Mouse (Mus musculus) cerebellum, postnatal 14 days (tissue): ENCODE measurements around the gene Iqcf3.
A peak's percentile ranks its signal among the peaks of the same experiment; 100 is the strongest.
"Not testable (repeated sequence)": the region's sequence is repeated elsewhere in the genome, so short reads cannot be mapped to it uniquely, and the experiment has no call there.

Source experiments
- DNase-seq, 2 experiments: peaks; one replicate each; pipeline ENCODE4 v3.0.0; 2021; ENCODE audit warnings: mixed read lengths in 2 of 2

The Iqcf3 gene

DNA sequence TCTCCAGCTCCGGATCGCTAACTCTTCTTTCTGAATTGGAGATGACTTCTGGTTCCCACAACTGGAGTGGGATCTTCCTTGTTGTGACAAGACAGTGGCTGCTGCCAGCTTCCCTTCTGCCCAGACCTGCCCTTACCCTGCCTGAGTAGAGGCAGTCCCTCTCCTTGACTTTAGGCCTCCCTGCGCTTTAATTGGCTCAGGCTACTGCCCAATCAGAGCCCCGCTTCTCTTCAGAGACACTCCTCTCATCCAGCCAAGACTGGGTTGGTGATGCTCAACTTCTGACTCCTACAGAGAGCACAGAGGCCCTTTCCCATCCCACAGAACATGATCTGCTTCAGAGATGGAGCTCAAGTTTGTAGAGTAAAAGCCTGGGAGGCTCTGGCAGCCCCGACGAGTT is 57.2 kb downstream of the Iqcf3 start:
- DNase-seq: no peak

DNA sequence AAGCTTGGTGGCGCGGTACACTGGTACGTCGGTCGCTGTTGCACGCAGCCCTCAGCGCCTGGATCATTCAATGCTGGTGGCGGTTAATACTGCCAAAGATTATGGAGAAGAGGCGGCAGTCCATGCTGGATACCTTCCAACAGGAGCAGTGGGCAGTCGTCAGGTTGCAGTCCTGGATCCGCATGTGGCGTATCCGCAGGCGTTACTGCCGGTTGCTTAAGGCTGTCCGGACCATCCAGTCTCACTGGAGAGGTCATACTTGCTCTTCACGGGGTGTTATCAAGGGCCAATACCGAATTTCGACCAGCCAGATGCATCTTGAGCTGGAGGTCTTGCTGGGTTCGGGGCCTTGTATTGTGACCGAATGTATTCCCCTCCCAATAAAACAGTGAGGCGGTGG is 59.6 kb downstream of the Iqcf3 start:
- DNase-seq: no peak

DNA sequence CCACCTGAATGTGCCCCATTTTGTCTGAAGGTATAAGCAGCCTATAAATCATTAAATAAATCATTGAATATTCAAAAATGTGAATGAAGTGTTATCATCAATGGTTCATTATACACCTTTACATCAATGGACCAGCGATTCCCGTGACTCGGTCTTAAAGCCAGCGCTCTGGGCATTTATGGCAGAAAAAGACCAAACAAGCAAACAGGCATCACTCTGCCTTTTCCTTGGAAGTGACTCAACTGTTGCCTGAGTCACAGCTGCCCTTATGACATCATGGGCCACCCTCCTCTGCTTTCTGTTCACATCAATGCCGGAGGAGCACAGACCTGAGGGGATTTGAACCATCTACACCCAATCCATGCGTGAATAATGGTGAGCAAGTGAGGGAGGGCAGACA is 61.8 kb downstream of the Iqcf3 start, which contains the start of gene Iqcf1:
Gene Iqcf1, plus strand, starts transcription at position 301 of the 400 bp plus-strand sequence.
- no peak for DNase-seq

DNA sequence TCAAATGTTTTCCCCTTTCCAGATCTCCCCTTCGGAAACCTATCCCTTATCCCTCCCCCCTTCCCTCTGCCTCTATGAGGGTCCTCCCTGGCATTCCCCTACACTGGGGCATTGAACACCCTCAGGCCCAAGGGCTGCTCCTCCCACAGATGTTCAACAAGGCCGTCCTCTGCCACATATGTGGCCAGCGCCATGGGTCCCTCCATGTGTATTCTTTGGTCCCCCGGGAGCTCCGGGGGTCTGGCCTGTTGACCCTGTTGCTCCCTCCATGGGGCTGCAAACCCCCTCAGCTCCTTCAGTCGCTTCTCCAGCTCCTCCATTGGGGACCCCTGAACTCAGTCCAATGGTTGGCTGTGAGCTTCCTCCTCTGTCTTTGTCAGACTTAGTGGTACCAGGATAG is 73.8 kb downstream of the Iqcf3 start:
- not testable (repeated sequence) for DNase-seq

DNA sequence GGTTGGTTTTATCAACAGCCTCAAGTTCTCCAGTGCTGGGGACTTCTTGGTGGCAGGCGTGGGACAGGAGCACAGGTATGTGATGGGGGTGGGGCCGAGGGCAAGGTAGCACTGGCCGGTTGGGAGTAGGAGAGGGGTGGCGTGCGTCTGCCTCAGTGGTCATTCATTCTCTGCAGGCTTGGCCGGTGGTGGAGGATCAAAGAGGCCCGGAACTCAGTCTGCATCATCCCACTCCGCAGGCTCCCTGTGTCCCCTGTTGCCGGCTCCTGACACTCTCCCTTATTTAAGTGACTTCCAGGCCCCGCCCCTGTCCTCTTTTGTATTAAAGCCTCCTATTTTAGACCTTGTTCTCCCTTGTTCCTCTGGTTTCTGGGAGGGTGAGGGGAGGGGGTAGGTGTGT is 76.4 kb downstream of the Iqcf3 start:
- no peak for DNase-seq

DNA sequence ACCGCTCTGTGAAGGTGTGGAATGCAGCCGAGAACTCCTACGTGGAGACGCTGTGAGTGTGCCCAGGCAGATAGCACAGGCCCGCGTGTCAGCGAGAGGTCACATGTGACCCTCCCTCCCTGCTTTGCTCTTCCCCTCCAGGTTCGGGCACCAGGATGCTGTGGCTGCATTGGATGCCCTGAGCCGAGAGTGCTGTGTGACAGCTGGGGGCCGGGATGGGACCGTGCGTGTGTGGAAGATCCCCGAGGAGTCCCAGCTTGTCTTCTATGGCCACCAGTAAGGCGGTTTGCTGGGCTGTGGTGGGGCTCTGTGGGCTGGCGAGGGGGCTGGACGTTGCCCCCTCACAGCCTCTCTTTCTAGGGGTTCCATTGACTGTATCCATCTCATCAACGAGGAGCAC is 77.8 kb downstream of the Iqcf3 start:
- no peak for DNase-seq

DNA sequence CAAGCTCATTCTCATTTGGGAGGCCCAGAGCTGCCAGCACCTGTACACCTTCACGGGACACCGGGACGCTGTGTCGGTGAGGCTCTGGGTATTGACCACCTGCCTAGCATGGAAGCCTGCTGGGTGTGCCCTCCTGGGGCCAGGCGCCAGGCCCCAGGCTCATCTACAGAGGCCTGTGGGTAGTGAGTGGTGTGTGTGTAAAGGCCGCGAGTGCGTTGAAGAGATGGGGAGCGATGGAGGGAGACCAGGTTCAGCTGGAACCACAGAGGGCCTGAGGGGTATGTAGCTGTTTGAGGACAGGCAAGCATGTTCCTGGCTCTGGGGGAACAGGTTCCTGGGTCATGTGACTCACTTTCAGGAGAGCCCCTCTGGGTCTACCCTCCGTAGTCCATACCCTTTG is 78.3 kb downstream of the Iqcf3 start:
- DNase-seq: no peak

DNA sequence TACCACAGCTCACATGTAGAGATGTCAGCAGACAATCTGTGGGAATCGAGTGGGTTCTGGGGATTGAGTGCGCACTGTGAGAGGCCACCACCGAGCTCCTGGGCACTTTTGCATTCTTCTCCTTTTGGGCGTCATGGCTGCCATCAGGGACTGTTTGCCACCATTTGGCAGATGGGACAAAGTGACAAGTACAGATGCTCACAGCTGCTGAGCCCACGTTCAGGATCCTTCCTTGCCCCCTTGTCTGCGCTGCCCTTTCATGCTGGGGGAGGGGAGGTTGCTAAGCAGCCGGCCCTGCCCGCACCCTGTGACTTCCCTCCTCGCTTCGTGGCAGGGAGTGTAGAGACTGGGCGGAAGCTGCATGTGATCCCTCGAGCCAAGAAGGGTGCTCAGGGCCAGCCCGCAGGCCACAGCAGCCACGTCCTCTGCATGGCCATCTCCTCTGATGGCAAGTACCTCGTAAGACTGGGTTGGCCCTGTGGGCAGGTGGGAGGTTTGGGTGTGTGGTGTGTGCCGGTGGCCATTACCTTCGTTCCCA is 78.8 kb downstream of the Iqcf3 start:
- DNase-seq: no peak

DNA sequence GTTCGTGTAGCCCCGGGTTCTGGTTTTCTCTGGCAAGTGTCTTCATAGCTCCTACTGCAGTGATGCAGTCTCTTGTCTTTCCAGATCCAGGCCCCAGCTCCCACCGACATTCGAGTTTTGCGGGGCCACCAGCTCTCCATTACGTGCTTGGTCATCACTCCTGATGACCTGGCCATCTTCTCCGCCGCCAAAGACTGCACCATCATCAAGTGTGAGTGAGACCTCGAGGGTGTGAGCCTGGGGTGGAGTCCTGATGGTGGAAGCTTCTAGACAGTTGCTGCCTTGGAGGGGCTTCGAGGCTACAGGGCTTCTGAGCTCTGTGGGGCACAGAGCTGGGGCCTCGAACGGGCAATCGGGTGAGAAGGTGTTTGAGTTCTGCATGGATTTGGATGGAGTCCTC is 79.8 kb downstream of the Iqcf3 start:
- no peak for DNase-seq

DNA sequence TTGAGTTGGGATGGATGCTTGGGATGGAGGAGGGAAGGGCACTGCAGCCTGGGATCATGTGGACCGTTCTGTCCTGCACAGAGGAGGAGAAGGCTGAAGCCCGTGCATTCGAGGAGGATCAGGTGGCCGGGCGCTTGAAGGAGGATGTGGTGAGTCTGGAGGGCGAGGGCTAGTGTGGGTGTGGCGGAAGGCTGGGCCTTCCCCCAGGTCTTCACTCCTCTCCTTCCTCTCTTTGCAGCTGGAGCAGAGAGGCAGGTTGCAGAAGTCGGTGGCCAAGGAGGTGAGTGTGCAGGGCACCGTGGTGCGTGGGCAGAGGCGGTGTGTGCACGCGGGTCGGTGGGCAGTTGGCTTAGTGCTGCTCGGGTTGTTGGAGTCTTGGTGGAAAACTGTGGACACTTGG is 80.4 kb downstream of the Iqcf3 start:
- no peak for DNase-seq

DNA sequence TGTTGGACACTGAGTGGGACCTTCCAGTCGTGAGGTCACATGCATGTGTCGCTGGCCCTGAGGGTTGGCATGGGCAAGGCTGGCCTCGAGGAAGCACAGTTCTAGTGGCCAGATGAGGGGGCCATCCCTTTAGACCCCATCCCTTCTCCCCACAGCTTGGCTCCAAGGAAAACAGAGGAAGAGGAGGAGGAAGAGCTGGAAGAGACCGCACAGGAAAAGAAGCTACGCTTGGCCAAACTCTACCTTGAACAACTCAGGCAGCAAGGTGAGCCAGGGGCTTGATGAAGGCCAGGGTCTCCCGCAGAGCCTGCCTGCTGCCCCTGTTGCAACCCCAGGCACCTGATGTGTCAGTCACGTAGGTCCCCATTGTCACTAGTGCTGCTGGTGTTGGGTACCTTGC is 80.9 kb downstream of the Iqcf3 start:
- DNase-seq: no peak

DNA sequence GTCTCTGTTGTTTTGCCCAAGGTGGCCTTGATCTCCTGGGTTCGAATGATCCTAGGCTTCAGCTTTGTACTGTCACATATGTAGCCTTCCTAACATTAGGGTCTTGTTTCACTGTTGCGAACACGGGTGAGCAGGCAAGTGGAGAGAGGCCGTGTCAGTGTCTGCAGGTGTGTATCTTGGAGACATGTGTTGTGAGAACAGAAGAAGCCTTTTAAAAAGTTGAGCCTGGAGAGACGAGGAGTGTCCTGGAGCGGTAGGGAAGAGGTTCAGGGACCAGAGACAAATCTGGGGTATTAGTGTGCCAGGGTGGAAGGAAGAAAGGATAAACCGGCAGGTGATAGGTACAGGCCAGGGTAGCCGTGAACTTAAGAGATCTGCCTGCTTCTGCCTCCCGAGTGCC is 83.3 kb downstream of the Iqcf3 start:
- DNase-seq: no peak

DNA sequence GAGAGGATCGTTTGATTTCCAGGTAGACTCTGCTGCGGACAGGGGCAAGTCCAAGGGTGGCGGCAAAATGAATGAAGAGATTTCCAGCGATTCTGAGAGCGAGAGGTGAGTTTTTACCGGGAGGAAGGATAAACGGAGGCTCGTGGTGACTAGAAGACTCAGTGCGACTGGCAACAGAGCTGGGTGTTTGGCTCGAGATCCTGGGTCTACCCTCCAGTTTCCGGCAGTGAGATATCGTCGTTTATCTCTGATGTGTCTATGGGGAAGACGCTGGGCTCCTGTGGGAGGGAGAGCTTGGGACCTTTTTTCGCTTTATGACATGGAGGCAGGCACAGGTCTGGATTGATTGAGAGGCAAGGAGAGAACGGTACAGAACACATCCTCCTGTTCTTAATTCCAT is 83.8 kb downstream of the Iqcf3 start:
- DNase-seq: no peak

DNA sequence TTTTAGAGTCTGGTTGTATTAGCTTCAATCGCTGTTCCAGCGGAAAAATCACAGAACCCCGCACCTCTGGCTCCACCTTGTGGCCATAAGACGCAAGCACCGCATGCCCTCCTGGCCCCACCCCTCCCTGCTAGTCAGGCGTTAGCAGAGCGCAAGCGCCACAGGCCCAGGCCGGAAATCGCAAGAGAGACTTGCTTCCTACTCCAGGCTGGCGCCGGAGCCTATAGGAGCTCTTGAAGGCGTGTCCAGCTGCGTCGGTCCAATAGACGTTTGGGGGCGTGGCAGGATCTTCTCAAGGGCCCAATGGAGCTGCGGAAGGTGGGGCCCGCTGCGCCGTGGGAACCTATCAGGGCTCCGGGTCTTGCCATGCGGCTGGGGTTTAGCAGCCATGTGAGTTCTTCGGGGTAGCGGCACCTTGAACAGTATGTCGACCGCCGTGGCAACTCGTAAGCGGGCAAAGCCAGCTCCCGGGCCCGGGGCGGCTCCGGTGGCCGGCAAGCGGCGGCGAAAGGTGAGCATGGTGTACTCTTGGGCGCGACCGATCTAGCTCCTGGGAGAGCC is 84.4 kb downstream of the Iqcf3 start, which contains the start of gene Parp3:
Gene Parp3, minus strand, starts transcription at position 26 of the 561 bp plus-strand sequence.
- DNase-seq: peak; percentile 98 to 99

DNA sequence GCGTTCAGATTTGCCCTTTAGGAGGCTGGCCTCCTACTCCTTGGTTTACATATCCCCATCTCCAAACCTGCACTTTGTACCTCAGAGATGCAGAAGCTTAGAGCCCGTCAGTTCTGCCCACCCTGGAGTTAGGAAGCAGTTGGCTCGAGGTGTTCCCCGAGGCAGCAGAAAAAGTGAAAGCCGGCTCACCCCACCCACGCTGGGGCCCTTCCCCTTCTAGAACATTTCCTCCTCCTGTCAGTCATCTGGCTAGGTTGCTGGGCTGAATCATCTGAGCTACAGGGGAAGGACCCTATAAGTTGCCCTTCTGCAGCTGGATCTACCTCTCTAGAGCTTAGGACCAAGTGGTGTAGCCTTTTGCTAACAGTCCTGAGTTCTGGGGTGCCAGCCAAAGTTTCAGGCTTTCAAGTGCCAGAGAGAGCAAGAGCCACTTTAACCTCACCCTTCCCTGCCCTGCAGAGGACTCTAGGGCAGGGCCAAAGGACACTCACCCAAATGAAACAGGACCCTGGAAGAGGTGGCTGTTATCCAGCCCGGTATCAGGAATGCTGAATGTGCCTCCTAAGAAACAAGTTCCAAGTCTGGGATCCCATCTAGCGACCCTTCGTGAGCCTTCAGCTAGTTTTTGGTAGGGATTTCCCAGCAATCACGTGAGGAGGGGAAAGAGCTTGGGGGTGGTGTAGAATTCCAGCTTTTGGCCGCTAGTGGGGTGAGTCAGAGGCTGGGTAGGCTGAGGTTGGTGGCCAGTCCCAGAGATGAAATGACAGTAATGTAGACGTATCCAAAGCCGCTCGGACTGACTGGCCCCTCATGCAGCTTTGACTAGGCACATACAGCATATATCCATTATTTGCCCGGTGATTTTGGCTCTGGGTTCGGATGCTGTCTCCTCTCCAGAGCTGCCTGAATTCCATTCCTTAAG is 85.2 kb downstream of the Iqcf3 start:
- DNase-seq: peak in 1 of 2 experiments; percentile 48

DNA sequence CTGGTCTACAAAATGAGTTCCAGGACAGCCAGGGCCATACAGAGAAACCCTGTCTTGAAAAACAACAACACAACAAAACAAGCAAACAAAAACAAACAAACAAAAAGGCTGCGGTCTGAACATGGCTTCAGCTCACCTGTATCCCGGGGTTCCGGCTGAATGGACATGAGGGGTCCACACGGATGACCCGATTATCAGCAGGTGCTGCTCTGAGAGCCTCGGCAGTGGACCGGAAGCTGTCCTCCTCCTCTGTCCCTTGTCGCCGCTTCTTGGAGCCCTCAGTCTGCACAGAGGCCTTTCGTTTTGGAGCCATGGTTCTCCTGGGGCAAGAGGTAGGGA is 85.8 kb downstream of the Iqcf3 start, which contains the start of gene Rrp9:
Gene Rrp9, plus strand, starts transcription at position 301 of the 339 bp plus-strand sequence.
- DNase-seq: peak in 1 of 2 experiments; percentile 18

DNA sequence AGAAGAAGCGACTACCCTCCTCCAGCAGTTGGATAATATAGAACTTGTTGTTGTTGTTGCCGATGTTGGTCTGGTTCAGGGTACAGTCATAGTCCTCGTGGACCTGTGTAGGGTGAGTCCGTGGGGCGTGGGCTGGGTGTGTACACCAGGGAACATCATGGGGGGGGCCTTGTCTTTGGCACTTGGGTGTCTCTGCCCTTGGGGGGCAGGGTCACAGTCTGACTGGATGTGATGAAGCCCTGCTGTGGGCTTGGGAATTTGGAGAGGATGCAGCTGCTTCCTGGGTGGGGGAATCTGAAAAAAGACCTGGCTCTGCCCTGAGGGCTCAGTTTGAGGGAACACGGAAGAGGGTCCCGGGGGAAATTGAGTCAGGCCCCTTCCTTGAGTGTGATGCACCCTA is 86.4 kb downstream of the Iqcf3 start:
- DNase-seq: peak in 1 of 2 experiments; percentile 44

DNA sequence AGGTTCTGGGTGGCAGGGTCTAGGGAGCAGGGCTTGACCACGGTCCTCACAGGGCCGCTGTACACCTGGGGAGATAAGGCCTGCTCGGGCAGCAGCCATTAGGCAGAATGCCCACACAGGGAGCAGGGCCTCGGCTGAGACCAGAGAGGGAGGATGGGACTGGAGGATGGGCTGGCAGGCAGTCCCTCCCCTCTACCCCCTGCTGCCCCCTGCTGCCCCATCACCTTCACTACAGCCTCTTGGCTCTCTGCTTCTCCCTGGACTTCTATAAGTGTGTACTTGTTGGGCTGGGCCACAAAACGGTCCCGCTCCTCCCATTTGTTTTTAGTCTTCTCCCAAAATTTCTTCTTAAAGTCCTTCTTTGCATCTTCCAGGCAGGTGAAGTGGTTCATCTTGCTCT is 87.0 kb downstream of the Iqcf3 start:
- DNase-seq: peak; percentile 80 to 89

DNA sequence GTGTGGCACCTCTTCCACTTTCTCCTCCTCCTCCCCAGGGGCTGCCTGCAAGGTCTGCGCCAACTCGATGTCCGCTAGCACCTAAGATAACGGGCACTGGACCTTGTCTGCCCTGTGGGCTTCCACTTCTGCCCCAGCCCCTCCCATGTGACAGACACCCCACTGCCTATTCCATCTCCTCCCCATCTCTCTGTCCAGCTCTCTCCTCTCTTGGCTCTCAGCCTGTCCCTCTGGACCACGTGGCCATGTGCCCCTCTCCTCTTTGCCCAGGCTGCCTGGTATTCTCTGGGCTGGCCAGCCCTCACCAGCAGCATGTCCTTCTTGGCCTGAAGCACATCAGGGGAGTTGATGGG is 87.7 kb downstream of the Iqcf3 start:
- DNase-seq: peak in 1 of 2 experiments; percentile 39

DNA sequence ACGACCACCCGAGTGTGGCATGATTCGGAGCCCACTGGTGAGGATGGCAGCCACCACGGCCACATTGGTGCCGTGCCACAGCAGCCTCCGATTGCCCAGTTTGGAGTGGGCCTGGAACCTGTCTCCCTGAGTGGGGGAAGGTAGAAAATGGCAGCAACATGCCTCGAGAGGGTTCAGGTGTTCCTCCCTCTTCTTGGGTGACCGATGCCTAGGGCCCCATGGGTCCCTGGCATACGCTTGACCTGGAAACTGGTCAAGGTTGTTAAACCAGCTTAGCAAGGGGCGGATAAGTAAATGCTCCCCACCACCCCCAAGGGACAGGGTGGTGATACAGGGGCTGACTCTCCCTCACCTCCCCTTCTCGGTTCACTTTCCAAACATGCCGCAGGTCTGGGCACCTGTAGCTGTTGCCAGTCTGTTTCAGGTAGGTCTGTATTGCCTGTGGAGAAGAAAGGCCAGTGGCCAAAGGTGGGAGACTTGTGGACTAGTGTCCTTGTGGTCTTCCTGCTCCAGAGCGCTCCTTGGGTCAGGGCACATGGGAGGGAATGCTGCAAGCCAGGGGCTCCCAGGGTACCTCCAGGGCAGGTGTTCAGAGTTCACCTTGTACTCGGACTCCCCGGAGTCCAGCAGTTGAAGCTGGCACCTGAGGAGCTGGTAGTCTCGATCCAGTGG is 88.2 kb downstream of the Iqcf3 start:
- DNase-seq: peak in 1 of 2 experiments; percentile 40

DNA sequence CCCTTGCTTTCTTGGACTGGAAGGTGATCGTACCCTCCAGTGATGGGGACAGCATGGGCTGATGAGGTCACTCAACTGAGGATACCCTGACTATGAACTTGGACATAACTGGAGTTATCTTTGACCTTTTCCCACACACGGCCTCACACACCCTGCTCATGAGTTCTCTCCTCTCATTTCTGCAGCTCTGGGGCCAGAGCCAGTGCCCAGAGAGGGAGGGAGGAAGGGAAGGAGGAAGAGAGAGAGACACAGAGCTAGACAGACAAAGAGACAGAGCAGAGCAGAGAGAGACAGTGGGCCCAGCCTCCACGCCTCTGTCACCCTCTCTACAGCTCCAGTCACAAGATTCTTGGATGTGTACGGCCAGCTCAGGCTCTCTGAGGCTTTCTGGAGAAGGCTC is 89.1 kb downstream of the Iqcf3 start:
- DNase-seq: no peak

DNA sequence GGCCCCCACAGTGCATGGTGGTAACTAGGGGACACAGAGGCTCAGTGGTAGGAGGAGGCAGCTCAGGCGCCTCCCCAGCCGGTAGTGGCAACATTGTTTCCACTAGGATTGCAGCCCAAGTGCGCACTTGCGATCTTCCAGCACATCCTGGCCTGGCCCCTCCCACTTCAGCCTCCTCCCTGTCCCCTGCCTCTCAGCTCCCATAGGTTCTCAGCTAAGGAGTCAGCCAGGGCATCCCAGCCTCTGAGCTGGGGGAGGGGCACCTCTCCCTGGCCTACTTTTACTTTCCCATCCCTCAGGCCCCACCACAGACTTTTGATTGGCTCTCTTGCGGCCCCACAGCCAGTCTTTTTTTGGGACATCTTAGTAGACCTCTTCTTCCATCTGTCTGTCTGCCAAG is 89.5 kb downstream of the Iqcf3 start:
- peak; percentile 42 to 60 for DNase-seq

DNA sequence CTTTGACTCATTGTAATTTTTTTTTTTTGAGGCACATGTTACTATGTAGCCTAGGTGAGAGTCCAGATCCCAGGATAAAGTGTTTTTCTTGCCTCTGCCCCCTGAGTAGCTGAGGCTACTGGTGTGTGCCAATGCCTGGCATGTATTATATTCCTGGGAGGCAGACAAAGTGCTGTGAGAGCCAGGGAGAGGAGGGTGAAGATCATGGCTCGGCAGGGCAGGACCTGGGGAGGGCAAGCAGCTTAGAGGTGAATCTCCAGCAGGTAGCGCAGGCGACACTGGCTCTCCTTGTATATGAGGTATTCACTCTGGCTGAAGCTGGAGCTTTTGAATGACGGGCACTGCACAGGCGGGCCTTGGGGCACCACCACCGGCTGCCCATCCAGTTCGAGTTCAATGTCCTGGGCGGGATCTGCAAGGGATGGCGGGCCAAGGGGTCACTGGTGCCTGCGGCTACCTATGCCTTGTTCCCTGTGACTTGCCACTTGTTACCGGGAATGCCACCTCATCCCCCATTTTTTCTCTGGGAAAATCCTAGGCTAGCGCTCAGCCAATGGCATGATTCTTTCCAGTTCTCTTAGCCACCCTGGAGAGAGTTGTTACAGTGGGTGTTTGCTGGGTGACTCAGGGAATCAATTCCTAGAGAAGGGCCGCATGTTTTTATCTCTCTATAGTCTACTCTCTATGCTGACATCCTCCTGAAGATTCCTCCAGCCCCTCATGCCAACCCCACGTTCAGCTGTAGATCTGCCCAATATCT is 90.3 kb downstream of the Iqcf3 start:
- peak in 1 of 2 experiments; percentile 6 for DNase-seq
